Mouse (Mus musculus): ENCODE data around the gene Luzp1. TPM values are rescaled to one million over a fixed set of nuclear protein-coding genes. Genes with fewer than 3 reads are reported as not detected.

Gene Luzp1
- total and polyA plus RNA-seq, 2 experiments from 2014 or later: 15.2 to 58.0 TPM

GRCm38 (mm10) chr4:136559690-136560089 is 90.1 kb downstream of the Luzp1 start:
- Histone ChIP-seq H3K4me3 (ENCODE audit: low read depth, low read length) (no peak overlapping the region), H3K36me3 (ENCODE audit: insufficient read depth, low read length) (peaks cover 31% of the 10 kb centered on the region), H3K27me3 (ENCODE audit: insufficient read depth, low read length) (no peaks in the 10 kb centered on the region), H3K9ac (replicated peaks; ENCODE audit: low read length, poor library complexity, severe bottlenecking) (no peak overlapping the region), H3K9me3 (ENCODE audit: low read length) (no peaks in the 10 kb centered on the region), H3K4me1 (ENCODE audit: insufficient read depth, low read length) (no peaks in the 10 kb centered on the region), H3K4me2 (ENCODE audit: low read depth, low read length, poor library complexity, severe bottlenecking) (no peak overlapping the region), H3K27ac (ENCODE audit: low read depth, low read length) (no peak overlapping the region)
- WGBS: 92% methylated on average over 2 of the region's 2 CpGs
- no peak for TF ChIP-seq CTCF (IDR thresholded peaks at IDR 0.05)
- ATAC-seq (ENCODE audit: low FRiP score): no peak
- DNase-seq (ENCODE audit: low spot score): no peak

DNA sequence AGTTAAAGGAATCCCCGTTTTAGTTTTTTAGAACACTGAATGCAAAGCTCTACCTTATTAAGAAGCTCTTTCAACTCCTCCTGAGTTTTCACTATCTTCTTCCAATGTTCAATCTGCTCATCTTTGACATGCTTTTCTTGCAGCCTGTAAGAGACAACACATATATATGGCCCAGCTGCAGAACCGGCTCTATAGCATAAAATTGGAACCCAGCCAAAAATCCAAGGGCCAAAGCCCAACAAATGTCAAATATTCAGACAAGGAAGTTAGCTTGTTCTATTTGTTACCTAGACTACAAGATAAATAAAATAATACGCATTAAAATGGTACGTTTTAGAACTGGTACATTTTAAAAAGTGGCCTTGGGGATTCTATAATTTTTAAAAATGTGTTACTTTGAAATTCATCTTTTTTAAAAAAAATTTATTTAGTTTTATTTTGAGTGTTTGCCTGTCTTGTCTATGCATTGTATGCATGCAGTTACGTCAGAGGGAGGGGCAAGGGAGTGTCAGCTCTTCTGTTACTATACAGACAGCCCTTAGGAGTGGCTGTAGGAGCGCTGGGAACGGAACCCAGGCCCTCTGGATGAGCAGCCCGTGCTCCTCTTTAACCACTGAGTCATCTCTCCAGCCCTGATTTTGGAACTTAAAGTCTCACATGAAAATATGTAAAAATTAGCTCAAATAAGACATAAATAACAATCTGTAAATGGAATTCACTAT is 90.9 kb downstream of the Luzp1 start:
- H3K9me3 ChIP-seq (ENCODE audit: low read length): no peaks in the 10 kb centered on the region
- H3K27ac ChIP-seq (ENCODE audit: low read depth, low read length): no peak overlapping the region
- peaks cover 31% of the 10 kb centered on the region for H3K36me3 ChIP-seq (ENCODE audit: insufficient read depth, low read length)
- ATAC-seq (ENCODE audit: low FRiP score): no peak
- no peak for DNase-seq (ENCODE audit: low spot score)
- no peak for TF ChIP-seq CTCF (IDR thresholded peaks at IDR 0.05)
- no peaks in the 10 kb centered on the region for H3K27me3 ChIP-seq (ENCODE audit: insufficient read depth, low read length)
- H3K4me1 ChIP-seq (ENCODE audit: insufficient read depth, low read length): no peaks in the 10 kb centered on the region
- 91% methylated on average over 8 of the region's 8 CpGs for WGBS
- H3K4me2 ChIP-seq (ENCODE audit: low read depth, low read length, poor library complexity, severe bottlenecking): no peak overlapping the region
- no peak overlapping the region for H3K9ac ChIP-seq (replicated peaks; ENCODE audit: low read length, poor library complexity, severe bottlenecking)
- no peak overlapping the region for H3K4me3 ChIP-seq (ENCODE audit: low read depth, low read length)

DNA sequence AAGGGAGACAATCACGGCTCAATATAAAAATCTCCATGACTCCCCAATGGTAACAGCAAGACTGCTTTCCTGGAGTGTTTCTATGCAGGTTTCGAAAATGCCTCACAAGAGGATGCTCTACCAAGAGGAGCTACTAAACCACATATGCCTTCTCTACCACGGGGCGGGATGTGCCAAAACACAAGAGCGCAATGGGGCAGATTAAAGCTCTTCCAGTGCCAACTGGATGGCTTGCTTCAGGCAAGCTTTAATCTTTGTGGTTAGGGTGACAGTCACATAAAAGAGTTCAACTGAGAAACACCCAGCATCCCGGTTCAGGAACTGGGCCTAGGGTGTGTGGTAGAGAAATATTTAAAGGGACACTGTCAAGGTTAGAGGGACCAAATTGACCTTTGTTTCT is 93.2 kb downstream of the Luzp1 start:
- H3K4me1 ChIP-seq (ENCODE audit: insufficient read depth, low read length): no peaks in the 10 kb centered on the region
- H3K4me2 ChIP-seq (ENCODE audit: low read depth, low read length, poor library complexity, severe bottlenecking): no peak overlapping the region
- TF ChIP-seq CTCF (IDR thresholded peaks at IDR 0.05): no peak
- H3K27ac ChIP-seq (ENCODE audit: low read depth, low read length): no peak overlapping the region
- no peak overlapping the region for H3K9ac ChIP-seq (replicated peaks; ENCODE audit: low read length, poor library complexity, severe bottlenecking)
- no peaks in the 10 kb centered on the region for H3K27me3 ChIP-seq (ENCODE audit: insufficient read depth, low read length)
- no peaks in the 10 kb centered on the region for H3K9me3 ChIP-seq (ENCODE audit: low read length)
- ATAC-seq (ENCODE audit: low FRiP score): no peak
- peak; percentile 25 for DNase-seq (ENCODE audit: low spot score)
- H3K4me3 ChIP-seq (ENCODE audit: low read depth, low read length): no peak overlapping the region
- peaks cover 29% of the 10 kb centered on the region for H3K36me3 ChIP-seq (ENCODE audit: insufficient read depth, low read length)
- WGBS: 66% methylated on average over 6 of the region's 6 CpGs

DNA sequence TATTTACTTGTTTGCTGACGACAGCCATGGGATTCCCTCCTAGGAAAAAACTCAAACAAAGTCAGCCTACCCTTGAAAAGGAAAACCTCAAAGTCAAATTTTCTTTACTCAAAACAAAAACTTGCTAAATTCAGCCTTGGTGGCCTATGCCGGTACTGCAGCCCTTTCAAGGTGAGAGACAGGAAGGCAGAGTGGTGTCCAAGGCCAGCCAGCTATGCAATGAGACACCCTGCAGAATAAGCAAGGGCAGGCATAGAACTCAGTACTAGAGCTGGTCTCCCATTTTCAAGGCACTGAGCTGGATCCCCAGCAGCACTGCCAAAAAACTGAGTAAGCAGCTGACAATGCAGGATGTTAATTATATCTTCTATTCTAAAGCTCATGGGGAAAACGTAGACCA is 99.1 kb downstream of the Luzp1 start:
- 75% methylated on average over 3 of the region's 3 CpGs for WGBS
- H3K9ac ChIP-seq (replicated peaks; ENCODE audit: low read length, poor library complexity, severe bottlenecking): no peak overlapping the region
- DNase-seq (ENCODE audit: low spot score) (no peak), ATAC-seq (ENCODE audit: low FRiP score) (no peak)
- no peaks in the 10 kb centered on the region for H3K27me3 ChIP-seq (ENCODE audit: insufficient read depth, low read length)
- H3K9me3 ChIP-seq (ENCODE audit: low read length): no peaks in the 10 kb centered on the region
- peaks cover 28% of the 10 kb centered on the region for H3K36me3 ChIP-seq (ENCODE audit: insufficient read depth, low read length)
- TF ChIP-seq CTCF (IDR thresholded peaks at IDR 0.05): peak; percentile 52
- no peak overlapping the region for H3K4me3 ChIP-seq (ENCODE audit: low read depth, low read length)
- no peak overlapping the region for H3K27ac ChIP-seq (ENCODE audit: low read depth, low read length)
- H3K4me2 ChIP-seq (ENCODE audit: low read depth, low read length, poor library complexity, severe bottlenecking): no peak overlapping the region
- H3K4me1 ChIP-seq (ENCODE audit: insufficient read depth, low read length): no peaks in the 10 kb centered on the region

GRCm38 (mm10) chr4:136569998-136570397 is 100.4 kb downstream of the Luzp1 start:
- Histone ChIP-seq H3K9ac (replicated peaks; ENCODE audit: low read length, poor library complexity, severe bottlenecking) (no peak overlapping the region), H3K9me3 (ENCODE audit: low read length) (no peaks in the 10 kb centered on the region), H3K27ac (ENCODE audit: low read depth, low read length) (no peak overlapping the region), H3K4me1 (ENCODE audit: insufficient read depth, low read length) (no peaks in the 10 kb centered on the region), H3K27me3 (ENCODE audit: insufficient read depth, low read length) (no peaks in the 10 kb centered on the region), H3K4me2 (ENCODE audit: low read depth, low read length, poor library complexity, severe bottlenecking) (no peak overlapping the region), H3K36me3 (ENCODE audit: insufficient read depth, low read length) (peaks cover 28% of the 10 kb centered on the region), H3K4me3 (ENCODE audit: low read depth, low read length) (no peak overlapping the region)
- DNase-seq (ENCODE audit: low spot score): no peak
- no peak for ATAC-seq (ENCODE audit: low FRiP score)
- no peak for TF ChIP-seq CTCF (IDR thresholded peaks at IDR 0.05)

- Histone ChIP-seq H3K4me2 (ENCODE audit: low read depth, low read length, poor library complexity, severe bottlenecking) (no peak overlapping the region), H3K4me1 (ENCODE audit: insufficient read depth, low read length) (no peaks in the 10 kb centered on the region; the same call in 1 of the 2 replicates), H3K27me3 (ENCODE audit: insufficient read depth, low read length) (no peaks in the 10 kb centered on the region), H3K27ac (ENCODE audit: low read depth, low read length) (no peak overlapping the region), H3K4me3 (ENCODE audit: low read depth, low read length) (no peak overlapping the region), H3K9ac (replicated peaks; ENCODE audit: low read length, poor library complexity, severe bottlenecking) (no peak overlapping the region), H3K36me3 (ENCODE audit: insufficient read depth, low read length) (no peaks in the 10 kb centered on the region), H3K9me3 (ENCODE audit: low read length) (no peaks in the 10 kb centered on the region)
- WGBS: 95% methylated on average over 3 of the region's 3 CpGs
- DNase-seq (ENCODE audit: low spot score): no peak
- TF ChIP-seq CTCF (IDR thresholded peaks at IDR 0.05): no peak
- ATAC-seq (ENCODE audit: low FRiP score): no peak
Observed at GRCm38 (mm10) chr4:136581885-136582284, 112.3 kb downstream of the Luzp1 start.

Measured in midbrain, postnatal 0 days (tissue).